Mouse (Mus musculus) E14TG2a.4 (cell line): ENCODE measurements around the gene Eng.
A peak's percentile ranks its signal among the peaks of the same experiment; 100 is the strongest.

Experiments used
- H3K27me3 ChIP-seq: 2 replicates; pipeline ENCODE4 v1.6.1; 2014; ENCODE audit warnings: low read length, control low read depth; ENCODE audit not compliant: insufficient read depth
- H3K36me3 ChIP-seq: 2 replicates; pipeline ENCODE4 v1.6.1; 2014; ENCODE audit warnings: low read length, control low read depth; ENCODE audit not compliant: insufficient read depth
- H3K4me1 ChIP-seq: replicated peaks from 2 replicates; pipeline ENCODE4 v1.6.1; 2014; ENCODE audit warnings: low read depth, low read length, control low read depth
- H3K4me3 ChIP-seq: replicated peaks from 2 replicates; pipeline ENCODE4 v1.5.1; 2014; ENCODE audit warnings: mild to moderate bottlenecking, low read length
- H3K9me3 ChIP-seq: 2 replicates; pipeline ENCODE4 v1.6.1; 2014; ENCODE audit warnings: low read length, control low read depth
- CTCF ChIP-seq: conservative IDR thresholded peaks from 2 replicates; pipeline ENCODE4 v1.5.1; 2014; ENCODE audit warnings: low read length
- NANOG ChIP-seq: IDR thresholded peaks from 2 replicates; pipeline ENCODE4 v1.6.1; 2014; ENCODE audit warnings: borderline replicate concordance, low read length, mixed read lengths
- POU5F1 ChIP-seq: IDR thresholded peaks from 2 replicates; pipeline ENCODE4 v1.6.1; 2014; ENCODE audit warnings: low read length, borderline replicate concordance

Gene Eng

DNA sequence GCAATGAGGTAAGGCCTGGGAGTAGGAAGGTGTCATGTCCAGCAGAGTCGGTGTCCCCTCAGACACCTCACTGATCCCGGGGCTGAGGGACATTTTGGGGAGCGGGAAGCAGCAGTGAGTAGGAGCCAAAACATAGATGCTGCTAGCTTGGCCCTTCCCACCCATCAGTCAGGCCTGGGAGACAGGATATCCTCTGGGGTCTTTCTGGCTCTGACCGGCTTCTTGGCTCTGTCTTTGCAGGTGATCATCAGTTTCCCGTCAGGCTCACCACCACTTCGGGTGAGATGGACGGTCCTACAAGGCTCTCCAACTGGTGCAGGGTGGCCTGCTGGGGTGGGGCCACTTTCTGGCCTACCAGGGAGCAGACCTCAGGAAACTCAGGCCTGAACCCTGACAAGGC, 31.3 kb downstream of the Eng start:
- TF ChIP-seq NANOG = no peak
- no peak for TF ChIP-seq CTCF
- TF ChIP-seq POU5F1 = no peak
- Histone ChIP-seq H3K9me3 (no peaks in the 10 kb centered on the region), H3K36me3 (peaks cover 94% of the 10 kb centered on the region), H3K4me3 (no peak overlapping the region), H3K4me1 (peaks cover 47% of the 10 kb centered on the region), H3K27me3 (no peaks in the 10 kb centered on the region)

DNA sequence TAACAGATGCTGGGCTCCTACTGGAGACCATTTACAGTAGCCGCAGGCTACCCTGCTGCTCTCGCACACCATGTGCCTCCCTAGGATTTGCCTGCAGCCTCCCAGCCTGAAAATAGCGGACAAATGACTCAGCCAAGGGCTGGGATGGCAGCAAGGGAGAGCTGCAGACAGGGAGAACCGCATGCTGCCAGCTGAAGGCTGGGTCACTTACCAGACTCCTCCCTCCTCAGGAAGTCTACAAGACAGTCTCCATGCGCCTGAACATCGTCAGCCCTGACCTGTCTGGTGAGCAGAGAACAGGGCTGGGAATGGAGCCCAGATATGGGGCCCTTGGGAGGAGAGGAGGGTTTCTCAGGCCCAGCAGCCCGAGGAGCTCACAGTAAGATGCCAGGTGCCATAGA, 33.7 kb downstream of the Eng start:
- Histone ChIP-seq H3K9me3 (no peaks in the 10 kb centered on the region), H3K4me3 (no peak overlapping the region), H3K4me1 (peaks cover 52% of the 10 kb centered on the region), H3K36me3 (peaks cover 94% of the 10 kb centered on the region), H3K27me3 (no peaks in the 10 kb centered on the region)
- TF ChIP-seq POU5F1 (no peak), CTCF (no peak), NANOG (no peak)

DNA sequence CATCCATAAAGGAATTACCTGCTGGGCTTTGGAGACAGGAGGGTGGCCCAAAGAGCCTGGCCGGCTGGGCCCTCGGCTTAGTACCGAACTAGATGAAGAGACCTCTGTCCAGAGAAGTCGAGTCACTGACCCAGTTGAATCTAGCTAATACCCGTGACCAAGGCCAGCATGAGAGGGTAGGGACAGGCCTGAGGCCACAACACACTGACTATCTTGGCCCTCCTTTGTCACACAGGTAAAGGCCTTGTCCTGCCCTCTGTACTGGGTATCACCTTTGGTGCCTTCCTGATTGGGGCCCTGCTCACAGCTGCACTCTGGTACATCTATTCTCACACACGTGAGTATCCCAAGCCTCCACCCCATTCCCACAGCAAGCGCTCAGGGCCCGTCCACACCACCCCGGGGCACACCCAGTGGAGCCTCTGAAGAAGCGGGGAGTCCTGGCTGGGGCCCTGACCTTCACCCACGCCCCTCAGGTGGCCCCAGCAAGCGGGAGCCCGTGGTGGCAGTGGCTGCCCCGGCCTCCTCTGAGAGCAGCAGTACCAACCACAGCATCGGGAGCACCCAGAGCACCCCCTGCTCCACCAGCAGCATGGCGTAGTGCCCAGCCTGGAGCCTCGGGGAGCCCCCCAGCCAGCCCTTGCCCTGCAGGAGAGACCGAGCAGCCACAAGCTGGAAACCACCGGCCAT, 34.7 kb downstream of the Eng start:
- H3K27me3 ChIP-seq = no peaks in the 10 kb centered on the region

DNA sequence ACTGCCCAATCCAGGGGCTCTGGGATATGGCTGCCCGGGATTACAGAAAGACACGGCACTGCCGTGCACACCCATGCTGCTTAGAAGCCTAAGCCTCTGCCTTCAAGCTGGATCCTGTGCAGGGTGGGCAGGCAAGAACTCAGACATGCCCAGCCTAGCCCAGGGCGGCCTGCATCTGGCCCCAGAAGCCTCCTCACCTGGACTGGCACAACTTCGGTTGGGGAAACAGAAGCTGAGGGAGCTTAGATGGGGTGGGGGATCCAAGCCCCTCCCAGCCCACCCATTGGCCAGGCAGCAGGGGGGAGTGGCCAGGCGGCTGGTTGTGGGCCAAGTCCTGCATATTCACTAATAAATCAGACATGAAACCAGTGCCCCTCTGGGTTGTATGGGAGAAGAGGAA, 35.4 kb downstream of the Eng start:
- Histone ChIP-seq H3K9me3 (no peaks in the 10 kb centered on the region), H3K4me3 (peak overlapping the region; percentile 52), H3K4me1 (peaks cover 69% of the 10 kb centered on the region), H3K36me3 (peaks cover 100% of the 10 kb centered on the region), H3K27me3 (no peaks in the 10 kb centered on the region)
- TF ChIP-seq CTCF (no peak), NANOG (no peak), POU5F1 (no peak)

More for the DNA sequence above, 34.7 kb downstream of the Eng start:
- peaks cover 95% of the 10 kb centered on the region for H3K36me3 ChIP-seq
- peaks cover 63% of the 10 kb centered on the region for H3K4me1 ChIP-seq
- TF ChIP-seq NANOG (no peak), POU5F1 (no peak), CTCF (no peak)
- no peaks in the 10 kb centered on the region for H3K9me3 ChIP-seq
- H3K4me3 ChIP-seq = peak overlapping the region; percentile 52

DNA sequence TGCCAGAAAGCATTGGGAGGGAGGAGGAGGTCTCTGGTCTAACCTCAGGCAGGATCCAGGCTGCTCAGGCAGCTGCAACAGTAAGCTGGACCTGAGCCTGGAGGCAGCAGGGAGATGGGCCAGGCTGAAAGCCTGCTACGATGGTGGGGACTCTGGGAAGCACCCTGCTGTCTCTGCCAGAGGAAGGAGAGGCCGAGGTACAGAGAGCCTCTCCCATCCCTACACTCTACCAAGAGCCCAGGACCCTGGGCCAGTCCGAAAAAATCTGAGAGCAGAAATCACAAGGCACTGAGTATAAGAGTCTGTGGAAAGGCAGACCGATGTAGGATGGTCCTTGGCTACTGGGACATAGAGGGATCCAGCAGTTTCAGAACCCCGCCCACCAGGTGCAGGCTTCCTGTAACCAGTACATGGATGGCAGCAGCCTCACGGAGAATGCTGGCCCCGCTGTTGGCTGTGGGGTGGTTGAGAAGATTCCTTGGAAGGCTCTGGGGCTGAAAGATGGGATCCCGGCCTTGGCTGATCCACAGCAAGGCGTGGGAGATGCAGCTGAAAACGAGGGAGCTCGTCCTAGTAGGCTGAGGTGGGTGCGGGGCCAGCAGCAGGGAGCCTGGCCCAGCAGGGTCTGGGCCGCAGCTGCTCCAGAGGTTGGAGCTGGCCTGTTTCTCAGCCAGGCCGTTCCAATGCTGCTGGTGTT, 36.5 kb downstream of the Eng start:
- Histone ChIP-seq H3K4me3 (no peak overlapping the region), H3K27me3 (no peaks in the 10 kb centered on the region), H3K9me3 (no peaks in the 10 kb centered on the region), H3K36me3 (peaks cover 100% of the 10 kb centered on the region), H3K4me1 (peaks cover 81% of the 10 kb centered on the region)
- TF ChIP-seq POU5F1 (no peak), CTCF (no peak), NANOG (no peak)

DNA sequence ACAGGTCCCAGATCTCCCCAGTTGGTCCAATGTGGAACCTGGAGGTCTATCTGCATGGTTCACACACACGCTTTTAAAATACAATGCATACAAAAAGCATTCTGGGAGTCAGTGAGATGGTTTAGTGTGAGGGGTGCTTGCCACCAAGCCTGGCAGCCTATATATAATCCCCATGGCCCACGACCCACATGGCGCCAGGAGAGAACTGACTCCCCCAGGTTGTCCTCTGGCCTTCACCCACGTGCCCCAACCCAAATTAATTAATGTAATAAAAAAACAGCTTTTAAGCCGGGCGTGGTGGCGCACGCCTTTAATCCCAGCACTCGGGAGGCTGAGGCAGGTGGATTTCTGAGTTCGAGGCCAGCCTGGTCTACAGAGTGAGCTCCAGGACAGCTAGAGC, 37.3 kb downstream of the Eng start:
- peaks cover 89% of the 10 kb centered on the region for H3K4me1 ChIP-seq
- no peaks in the 10 kb centered on the region for H3K27me3 ChIP-seq
- peaks cover 100% of the 10 kb centered on the region for H3K36me3 ChIP-seq
- TF ChIP-seq POU5F1 = no peak
- no peak for TF ChIP-seq NANOG
- no peak for TF ChIP-seq CTCF
- no peaks in the 10 kb centered on the region for H3K9me3 ChIP-seq
- no peak overlapping the region for H3K4me3 ChIP-seq

DNA sequence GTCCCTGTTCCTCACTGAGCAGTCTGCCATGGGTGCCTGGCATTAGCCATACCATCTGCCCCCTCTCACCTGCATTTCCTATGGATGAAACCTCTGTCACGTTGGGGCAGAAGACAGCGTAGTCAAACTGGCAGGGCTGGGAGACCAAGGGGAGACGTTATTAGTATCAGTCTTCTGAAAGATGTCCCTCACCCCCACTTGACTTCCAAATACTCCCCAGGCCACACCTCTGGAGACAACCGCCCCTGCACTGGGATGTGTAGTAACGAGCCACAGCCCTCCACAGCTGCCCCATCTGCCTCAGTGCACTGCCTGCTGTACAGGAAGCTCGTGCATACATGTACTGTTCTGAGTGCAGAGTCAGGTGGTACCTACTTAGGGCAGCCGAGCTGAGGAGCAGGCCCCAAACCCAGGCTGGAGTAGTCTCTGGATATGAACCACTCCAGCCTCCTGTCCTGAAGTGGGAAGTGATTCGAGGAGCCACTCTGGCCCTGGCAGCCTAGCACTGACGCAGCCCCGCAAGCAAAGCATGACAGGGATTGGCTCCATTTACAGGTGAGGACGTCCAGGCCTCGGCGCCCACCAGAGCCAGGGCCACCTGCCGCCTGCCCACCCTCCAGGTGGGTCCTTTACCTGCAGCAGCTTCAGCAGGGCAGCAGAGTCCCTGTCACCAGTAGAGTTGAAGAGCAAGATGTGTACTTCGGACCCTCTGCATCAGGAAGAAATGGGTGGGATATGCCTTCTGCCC, 38.5 kb downstream of the Eng start:
- Histone ChIP-seq H3K36me3 (peaks cover 95% of the 10 kb centered on the region), H3K9me3 (no peaks in the 10 kb centered on the region), H3K4me3 (no peak overlapping the region), H3K27me3 (no peaks in the 10 kb centered on the region), H3K4me1 (peaks cover 94% of the 10 kb centered on the region)
- TF ChIP-seq NANOG = no peak
- no peak for TF ChIP-seq CTCF
- TF ChIP-seq POU5F1 = no peak

DNA sequence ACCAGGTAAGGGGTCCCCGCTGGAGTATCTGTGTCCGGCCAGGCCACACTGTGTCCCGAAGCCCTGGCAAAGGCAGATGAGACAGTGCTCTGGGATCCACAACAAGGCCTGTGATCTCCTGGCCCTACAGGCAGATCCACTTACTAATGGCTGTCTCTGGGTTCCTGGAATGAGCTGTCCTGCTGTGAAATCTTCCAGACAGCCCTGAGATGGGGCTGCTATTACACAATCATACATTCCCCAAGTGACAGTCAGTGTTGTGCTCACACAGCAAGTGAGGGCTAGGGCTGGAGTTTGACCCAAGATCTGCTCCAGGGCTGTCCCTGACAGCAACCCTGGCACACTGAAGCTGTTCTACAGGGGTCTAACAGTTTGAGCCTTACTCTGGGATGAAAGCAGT, 39.4 kb downstream of the Eng start:
- Histone ChIP-seq H3K36me3 (peaks cover 91% of the 10 kb centered on the region), H3K9me3 (no peaks in the 10 kb centered on the region), H3K4me3 (no peak overlapping the region), H3K27me3 (no peaks in the 10 kb centered on the region), H3K4me1 (peaks cover 92% of the 10 kb centered on the region)
- no peak for TF ChIP-seq CTCF
- no peak for TF ChIP-seq POU5F1
- no peak for TF ChIP-seq NANOG
